ENCODE assay signal across 8 mouse cellular contexts in genomic region chr15:99295484-99295981, GRCm38 (mm10). TPM values are rescaled to one million over a fixed set of nuclear protein-coding genes. Genes with fewer than 3 reads are reported as not detected.
A peak's percentile ranks its signal among the peaks of the same experiment; 100 is the strongest.
DNase-seq lines count a peak whose midpoint lies in the region; ATAC-seq and TF ChIP-seq lines count a peak whose summit lies in the region.

TSS of gene Fam186b (minus strand) at chr15:99295888.

- peak within 1 kb of the TSS; percentile 61 for H3K4me2 ChIP-seq in kidney, embryonic 14.5 days (replicated peaks; ENCODE audit: low read depth, low read length)

- no peak for TF ChIP-seq POLR2A in cerebellum, adult 2 months (IDR thresholded peaks at IDR 0.05; ENCODE audit: borderline replicate concordance, insufficient read depth, low read length)

- no peak for TF ChIP-seq CTCF in C2C12 (IDR thresholded peaks at IDR 0.05; ENCODE audit: control insufficient read depth, insufficient read depth, insufficient read length)
- TF ChIP-seq CTCF in cerebellum, adult 2 months (IDR thresholded peaks at IDR 0.05; ENCODE audit: borderline replicate concordance, insufficient read depth, low read depth, low read length), result no peak

- no peaks in the 10 kb centered on the region for H3K4me1 ChIP-seq in cerebellum, adult 2 months (ENCODE audit: control insufficient read depth, insufficient read depth, low read length)
- 0 out of 2 replicates have a peak, but pooled peaks cover 5% of the 10 kb centered on the region for H3K4me1 ChIP-seq in kidney, embryonic 14.5 days (ENCODE audit: control insufficient read depth, insufficient read depth, low read length)

- H3K79me2 ChIP-seq in C2C12 (ENCODE audit: control insufficient read depth, insufficient read depth) (no peaks in the 10 kb centered on the region), macrophage (ENCODE audit: inconsistent target) (no peaks in the 10 kb centered on the region)

- no peaks in the 10 kb centered on the region for H3K79me3 ChIP-seq in C2C12 (ENCODE audit: low read depth)

- H3K9me3 ChIP-seq in kidney, embryonic 14.5 days (ENCODE audit: control insufficient read depth, low read length), result no peaks in the 10 kb centered on the region

- H3K4me3 ChIP-seq in C2C12 (ENCODE audit: insufficient read depth, poor library complexity, severe bottlenecking) (peak within 1 kb of the TSS; percentile 37), macrophage (ENCODE audit: inconsistent target) (peak within 1 kb of the TSS; percentile 60)
- peak within 1 kb of the TSS; percentile 98 for H3K4me3 ChIP-seq in cerebellum, adult 2 months (replicated peaks; ENCODE audit: insufficient read depth, low read depth, low read length)
- H3K4me3 ChIP-seq in kidney, embryonic 14.5 days (ENCODE audit: low read length), result peak within 1 kb of the TSS; percentile 73

- H3K36me3 ChIP-seq in C2C12 (ENCODE audit: control insufficient read depth, insufficient read depth), result no peaks in the 10 kb centered on the region
- H3K36me3 ChIP-seq in kidney, embryonic 14.5 days (ENCODE audit: control insufficient read depth, insufficient read depth, low read length), result no peaks in the 10 kb centered on the region
- H3K36me3 ChIP-seq in macrophage (ENCODE audit: inconsistent target), result no peaks in the 10 kb centered on the region

- H3K9ac ChIP-seq in kidney, embryonic 14.5 days (ENCODE audit: low read depth, low read length), result peak within 1 kb of the TSS; percentile 73

- peak within 1 kb of the TSS; percentile 58 for H3ac ChIP-seq in C2C12 (ENCODE audit: control insufficient read depth, insufficient read length, low read depth)

- intact Hi-C loops in gastrocnemius, postnatal 14 days (cut with DNase I; ENCODE audit: low total_unique reads), result no loop called here

- H3K27ac ChIP-seq in cerebellum, adult 2 months (ENCODE audit: insufficient read depth, low read length), result peak within 1 kb of the TSS; percentile 68
- H3K27ac ChIP-seq in kidney, embryonic 14.5 days (ENCODE audit: low read depth, low read length), result peak within 1 kb of the TSS; percentile 93
- H3K27ac ChIP-seq in macrophage, result no peak within 1 kb of the TSS

- WGBS in cerebellum, adult 2 months, result 2% methylated on average over 16 of the region's 17 CpGs
- WGBS in kidney, embryonic 14.5 days, result under 1% methylated on average over 14 of the region's 17 CpGs
- 16% methylated on average over 17 of the region's 17 CpGs for WGBS in macrophage (ENCODE audit: missing documents)

- no peak for DNase-seq in frontal cortex, postnatal 36 days (ENCODE audit: low spot score in 2 of 2)
- peak; percentile 45 to 55 for DNase-seq in cerebellum, adult 2 months
- peak; percentile 34 for DNase-seq in gastrocnemius, postnatal 14 days
- DNase-seq in testis, postnatal 14 days (ENCODE audit: low spot score), result peak; percentile 66

- no peaks in the 10 kb centered on the region for H3K27me3 ChIP-seq in C2C12 (ENCODE audit: control insufficient read depth, insufficient read depth, insufficient read length)
- H3K27me3 ChIP-seq in cerebellum, adult 2 months (ENCODE audit: control insufficient read depth, insufficient read depth, low read length), result no peaks in the 10 kb centered on the region
- H3K27me3 ChIP-seq in kidney, embryonic 14.5 days (ENCODE audit: control insufficient read depth, insufficient read depth, low read length), result no peaks in the 10 kb centered on the region

- ATAC-seq in frontal cortex, adult (ENCODE audit: low TSS enrichment), result 0 out of 2 replicates have a peak, but pooled peaks have one; percentile 4
- ATAC-seq in kidney, embryonic 14.5 days (ENCODE audit: low FRiP score, low TSS enrichment), result peak; percentile 39

TF ChIP-seq in C2C12, 6 proteins besides CTCF, POLR2A, EP300 and RAD21:
- TF ChIP-seq CEBPB (IDR thresholded peaks at IDR 0.05; ENCODE audit: low read depth) (no peak), USF1 (IDR thresholded peaks at IDR 0.05; ENCODE audit: low read depth) (no peak), FOSL1 (IDR thresholded peaks at IDR 0.05; ENCODE audit: insufficient read depth, low read length, poor library complexity, severe bottlenecking) (no peak), MYOD1 (IDR thresholded peaks at IDR 0.05; ENCODE audit: control insufficient read depth, insufficient read length, low read depth) (no peak)

RNA-seq across cellular contexts. Expression of gene Fam186b, which starts in this region (rescaled TPM):
- polyA plus RNA-seq in C2C12 (2012; fragmentation: generic; extraction: Trizol), result not detected
- 1.1 and 1.9 TPM in 2 replicates for polyA plus RNA-seq in cerebellum, adult 2 months (2012; rRNA removed)
- total RNA-seq in gastrocnemius, postnatal 14 days (2021), result not detected
- polyA plus RNA-seq in kidney, embryonic 14.5 days (2014; fragmentation: Nextera tagmentation; extraction: Ambion mirVana), result 0.07 and 0.22 TPM in 2 replicates
- total RNA-seq in macrophage (2018; cell fraction: chromatin; rRNA removed), result not detected
- total RNA-seq in macrophage (2018; cell fraction: cytosol; rRNA removed), result not detected
- total RNA-seq in macrophage (2018; cell fraction: nucleus; rRNA removed), result 1 to 10 TPM in 1 of 26 experiments, not detected in 25; 1.3 TPM
- not detected in 3 replicates for polyA plus RNA-seq in macrophage (2018)

Comparison
In these comparisons a context has a peak if more than half of its experiments do, and no peak if none do; other contexts are left out.
1. Peak in DNase-seq in gastrocnemius, postnatal 14 days; RNA of the gene not detected or under 1 TPM.
2. Peak in ATAC-seq, H3K4me3 ChIP-seq, H3K27ac ChIP-seq, H3K9ac ChIP-seq and H3K4me2 ChIP-seq in kidney, embryonic 14.5 days; RNA of the gene not detected or under 1 TPM.
3. DNase-seq: peak in cerebellum, adult 2 months (2 of 2) and testis, postnatal 14 days (single experiment); none in frontal cortex, postnatal 36 days (0 of 2).
4. H3K4me3 ChIP-seq: peak in every context shown above with its lines; median percentile 98 in cerebellum, adult 2 months; 73 in kidney, embryonic 14.5 days; 60 in macrophage; 37 in C2C12.